Mouse (Mus musculus): ENCODE measurements around the gene Slc2a3. TPM values are rescaled to one million over a fixed set of nuclear protein-coding genes. Genes with fewer than 3 reads are reported as not detected.

Gene Slc2a3
- polyA plus RNA-seq, 1 experiment from 2014 or later = 10.5 TPM

- Histone ChIP-seq H3K9ac (ENCODE audit: low read length) (peak overlapping the region; percentile 20; the same call in 1 of the 2 replicates), H3K27ac (ENCODE audit: low read length) (peak overlapping the region; percentile 81), H3K4me3 (ENCODE audit: low read length) (no peak overlapping the region), H3K4me1 (ENCODE audit: control insufficient read depth, insufficient read depth, low read length) (peaks cover 56% of the 10 kb centered on the region), H3K4me2 (ENCODE audit: low read depth, low read length) (peak overlapping the region; percentile 45), H3K36me3 (ENCODE audit: control insufficient read depth, insufficient read depth) (peaks cover 6% of the 10 kb centered on the region; the same call in 1 of the 2 replicates), H3K9me3 (replicated peaks; ENCODE audit: control insufficient read depth, low read length) (no peaks in the 10 kb centered on the region), H3K27me3 (ENCODE audit: control insufficient read depth, insufficient read depth, low read length) (no peaks in the 10 kb centered on the region)
- 40% methylated on average over 10 of the region's 10 CpGs for WGBS
- no peak for ATAC-seq (replicated peaks; ENCODE audit: extremely low read depth, insufficient read depth, low FRiP score)
Measured at GRCm38 (mm10) chr6:122824086-122824485, 22.6 kb upstream of the Slc2a3 start.

DNA sequence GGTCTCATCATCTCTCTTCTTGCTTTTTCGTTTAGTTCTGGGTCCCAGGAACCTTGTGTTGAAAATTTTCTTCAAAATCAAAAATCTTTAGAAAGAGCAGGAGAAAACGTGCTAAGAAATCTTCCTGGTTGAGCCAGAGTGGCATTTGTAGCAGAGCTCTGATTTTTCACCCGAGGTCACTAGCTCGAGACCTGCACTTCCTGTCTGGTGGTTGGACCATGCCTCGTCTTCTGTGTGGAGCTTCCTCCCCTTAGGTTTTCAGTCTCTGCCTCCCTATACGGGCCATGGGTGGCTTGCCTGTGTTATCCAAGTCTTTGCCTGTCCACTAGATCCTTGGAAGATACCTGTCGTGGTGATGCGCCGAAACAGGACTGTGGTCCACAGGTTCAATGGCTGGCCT is 20.4 kb upstream of the Slc2a3 start:
- no peak for ATAC-seq (replicated peaks; ENCODE audit: extremely low read depth, insufficient read depth, low FRiP score)
- Histone ChIP-seq H3K27ac (ENCODE audit: low read length) (no peak overlapping the region; the same call in 1 of the 2 replicates), H3K4me3 (ENCODE audit: low read length) (peak overlapping the region; percentile 80), H3K27me3 (ENCODE audit: control insufficient read depth, insufficient read depth, low read length) (no peaks in the 10 kb centered on the region), H3K9me3 (replicated peaks; ENCODE audit: control insufficient read depth, low read length) (no peaks in the 10 kb centered on the region), H3K9ac (ENCODE audit: low read length) (peak overlapping the region; percentile 92; the same call in 1 of the 2 replicates), H3K4me2 (ENCODE audit: low read depth, low read length) (peak overlapping the region; percentile 88), H3K36me3 (ENCODE audit: control insufficient read depth, insufficient read depth) (0 out of 2 replicates have a peak, but pooled peaks cover 2% of the 10 kb centered on the region), H3K4me1 (ENCODE audit: control insufficient read depth, insufficient read depth, low read length) (peaks cover 54% of the 10 kb centered on the region)
- 70% methylated on average over 9 of the region's 9 CpGs for WGBS

DNA sequence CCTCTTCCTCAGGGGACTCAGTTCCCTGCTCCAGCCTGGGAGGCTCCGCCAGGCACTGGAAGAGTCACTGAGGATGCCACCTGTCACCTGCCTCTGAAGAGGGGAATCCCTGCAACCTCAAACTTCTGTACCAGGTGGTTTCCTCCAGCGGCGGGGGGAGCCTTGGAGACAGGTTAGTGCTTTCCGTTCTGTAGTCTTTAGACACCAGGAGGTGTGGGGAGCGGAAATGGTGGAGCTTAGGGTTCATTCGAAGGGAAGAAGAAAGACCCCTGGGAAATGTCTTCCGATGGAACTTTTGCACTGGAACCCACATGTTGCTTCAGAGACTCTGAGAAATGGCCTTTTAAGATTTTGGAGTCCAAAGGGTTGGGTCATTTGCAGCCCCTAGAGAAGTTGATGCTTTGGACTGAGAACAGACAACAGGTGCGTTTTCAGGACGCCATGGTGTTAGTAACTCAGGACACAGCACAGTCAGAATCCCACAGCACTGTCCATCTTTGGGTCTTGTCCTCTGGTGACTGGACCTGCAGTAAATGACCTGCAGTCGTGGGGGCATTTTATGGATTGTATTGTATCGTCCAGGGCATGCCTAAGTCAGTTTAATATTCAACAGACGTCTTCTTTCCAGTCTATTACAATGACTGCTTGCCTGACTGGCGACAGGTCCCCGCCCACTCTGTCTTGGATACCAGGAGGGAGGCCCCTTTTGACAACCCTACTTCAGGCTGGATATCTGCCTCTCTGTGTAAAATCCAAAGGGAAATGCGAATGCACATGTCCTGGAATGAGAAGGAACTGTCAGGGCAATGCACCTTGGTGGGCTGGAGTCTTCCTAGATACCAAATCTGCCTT is 19.6 kb upstream of the Slc2a3 start:
- Histone ChIP-seq H3K9me3 (replicated peaks; ENCODE audit: control insufficient read depth, low read length) (no peaks in the 10 kb centered on the region), H3K27ac (ENCODE audit: low read length) (no peak overlapping the region; the same call in none of the 2 replicates), H3K36me3 (ENCODE audit: control insufficient read depth, insufficient read depth) (0 out of 2 replicates have a peak, but pooled peaks cover 2% of the 10 kb centered on the region), H3K4me2 (ENCODE audit: low read depth, low read length) (peak overlapping the region; percentile 88), H3K9ac (ENCODE audit: low read length) (peak overlapping the region; percentile 92), H3K4me3 (ENCODE audit: low read length) (peak overlapping the region; percentile 80), H3K4me1 (ENCODE audit: control insufficient read depth, insufficient read depth, low read length) (peaks cover 49% of the 10 kb centered on the region), H3K27me3 (ENCODE audit: control insufficient read depth, insufficient read depth, low read length) (no peaks in the 10 kb centered on the region)
- peak; percentile 8; the same call in 1 of the 2 replicates for ATAC-seq (replicated peaks; ENCODE audit: extremely low read depth, insufficient read depth, low FRiP score)
- WGBS = 24% methylated on average over 15 of the region's 15 CpGs

DNA sequence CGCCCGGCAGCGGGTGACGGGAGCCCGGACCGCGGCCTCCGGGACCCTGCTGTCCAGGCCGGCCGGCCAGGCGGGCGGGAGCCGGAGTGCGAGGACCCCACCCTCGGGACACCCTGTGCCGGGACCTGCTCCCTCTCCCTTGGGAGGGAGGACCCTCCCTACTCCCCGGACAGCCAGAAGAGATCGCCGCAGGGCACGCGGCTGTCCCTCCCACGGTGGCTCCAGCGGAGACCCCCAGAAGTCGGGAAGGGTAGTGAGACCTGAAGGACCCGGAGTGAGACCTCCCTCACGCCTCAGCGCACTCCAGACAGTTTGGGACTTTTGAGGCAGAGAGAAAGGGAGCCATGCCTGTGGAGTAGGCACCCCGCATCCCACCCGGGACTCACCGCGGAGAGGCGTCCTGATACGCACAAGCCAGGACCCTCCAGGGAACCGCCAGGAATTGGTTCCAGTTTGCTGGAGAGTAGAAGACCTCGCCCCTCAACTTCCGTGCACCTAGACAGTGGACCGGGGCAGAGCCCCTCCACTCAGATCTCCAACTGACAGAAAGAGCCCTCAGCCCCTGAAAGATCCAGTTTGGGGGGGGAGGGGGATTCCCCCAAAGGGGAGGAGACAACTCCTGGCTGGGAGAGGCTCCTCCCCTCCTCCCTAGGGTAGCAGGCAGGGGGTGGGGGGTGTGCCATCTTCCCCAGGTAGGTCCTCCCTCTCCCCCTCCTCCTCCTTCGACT is 18.8 kb upstream of the Slc2a3 start:
- H3K27me3 ChIP-seq (ENCODE audit: control insufficient read depth, insufficient read depth, low read length) = no peaks in the 10 kb centered on the region
- no peaks in the 10 kb centered on the region for H3K9me3 ChIP-seq (replicated peaks; ENCODE audit: control insufficient read depth, low read length)
- H3K4me1 ChIP-seq (ENCODE audit: control insufficient read depth, insufficient read depth, low read length) = peaks cover 42% of the 10 kb centered on the region
- ATAC-seq (replicated peaks; ENCODE audit: extremely low read depth, insufficient read depth, low FRiP score) = peak; percentile 42
- peak overlapping the region; percentile 86 for H3K27ac ChIP-seq (ENCODE audit: low read length)
- H3K9ac ChIP-seq (ENCODE audit: low read length) = peak overlapping the region; percentile 92
- H3K4me3 ChIP-seq (ENCODE audit: low read length) = peak overlapping the region; percentile 80
- H3K4me2 ChIP-seq (ENCODE audit: low read depth, low read length) = peak overlapping the region; percentile 88
- under 1% methylated on average over 38 of the region's 38 CpGs for WGBS
- 0 out of 2 replicates have a peak, but pooled peaks cover 2% of the 10 kb centered on the region for H3K36me3 ChIP-seq (ENCODE audit: control insufficient read depth, insufficient read depth)

- Histone ChIP-seq H3K9me3 (replicated peaks; ENCODE audit: control insufficient read depth, low read length) (no peaks in the 10 kb centered on the region), H3K9ac (ENCODE audit: low read length) (peak within 1 kb of the TSS; percentile 92), H3K36me3 (ENCODE audit: control insufficient read depth, insufficient read depth) (0 out of 2 replicates have a peak, but pooled peaks cover 2% of the 10 kb centered on the region), H3K4me3 (ENCODE audit: low read length) (peak within 1 kb of the TSS; percentile 80), H3K27ac (ENCODE audit: low read length) (peak within 1 kb of the TSS; percentile 86), H3K4me1 (ENCODE audit: control insufficient read depth, insufficient read depth, low read length) (peaks cover 34% of the 10 kb centered on the region), H3K27me3 (ENCODE audit: control insufficient read depth, insufficient read depth, low read length) (no peaks in the 10 kb centered on the region), H3K4me2 (ENCODE audit: low read depth, low read length) (peak within 1 kb of the TSS; percentile 88)
- ATAC-seq (replicated peaks; ENCODE audit: extremely low read depth, insufficient read depth, low FRiP score) = peak; percentile 87
- WGBS = 2% methylated on average over 40 of the region's 61 CpGs
Measured at GRCm38 (mm10) chr6:122819306-122820070, 18.0 kb upstream of the Slc2a3 start, which contains the start of gene Foxj2. TSS of gene Foxj2 (plus strand) at chr6:122819914.

DNA sequence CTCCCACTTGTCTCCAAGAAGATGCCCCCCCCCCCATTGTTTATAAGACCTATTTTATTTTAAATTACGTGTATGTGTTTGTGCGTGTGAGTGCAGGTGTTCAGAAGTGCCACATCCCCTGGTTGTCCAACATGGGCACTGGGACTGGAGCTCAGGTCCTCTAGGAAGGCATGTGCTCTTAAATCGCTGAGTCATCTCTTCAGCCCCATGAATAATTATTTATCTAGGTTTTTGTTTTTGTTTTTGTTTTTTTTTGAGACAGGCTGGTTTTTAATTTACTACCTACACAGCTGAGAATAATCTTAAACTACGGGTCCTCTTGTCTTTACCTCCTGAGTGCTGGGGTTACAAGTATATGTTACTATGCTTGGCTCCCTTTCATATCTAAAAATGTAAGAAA is 12.2 kb upstream of the Slc2a3 start:
- 83% methylated on average over 4 of the region's 4 CpGs for WGBS
- Histone ChIP-seq H3K27ac (ENCODE audit: low read length) (no peak overlapping the region), H3K36me3 (ENCODE audit: control insufficient read depth, insufficient read depth) (no peaks in the 10 kb centered on the region), H3K4me2 (ENCODE audit: low read depth, low read length) (no peak overlapping the region), H3K27me3 (ENCODE audit: control insufficient read depth, insufficient read depth, low read length) (no peaks in the 10 kb centered on the region), H3K4me1 (ENCODE audit: control insufficient read depth, insufficient read depth, low read length) (peaks cover 7% of the 10 kb centered on the region), H3K9ac (ENCODE audit: low read length) (no peak overlapping the region), H3K4me3 (ENCODE audit: low read length) (no peak overlapping the region), H3K9me3 (replicated peaks; ENCODE audit: control insufficient read depth, low read length) (no peaks in the 10 kb centered on the region)
- no peak for ATAC-seq (replicated peaks; ENCODE audit: extremely low read depth, insufficient read depth, low FRiP score)

DNA sequence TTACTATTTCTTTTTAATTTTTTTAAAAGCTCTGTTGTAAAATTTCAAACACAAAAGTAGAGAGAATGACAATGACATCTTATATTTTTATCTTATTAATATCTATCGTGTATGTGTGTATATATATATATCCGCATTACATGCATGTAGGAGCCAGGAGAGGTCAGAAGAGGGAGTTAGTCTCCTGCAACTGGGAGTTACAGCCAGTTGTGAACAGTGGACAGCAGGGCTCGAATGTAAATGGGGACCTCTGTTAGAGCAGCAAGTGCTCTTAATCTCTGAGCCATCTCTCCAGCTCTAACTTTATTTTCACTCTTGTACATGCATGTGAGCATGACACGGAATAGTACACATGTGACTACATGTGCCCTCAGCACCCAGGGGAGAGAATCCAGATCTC is 11.3 kb upstream of the Slc2a3 start:
- Histone ChIP-seq H3K4me2 (ENCODE audit: low read depth, low read length) (no peak overlapping the region), H3K4me3 (ENCODE audit: low read length) (no peak overlapping the region), H3K9me3 (replicated peaks; ENCODE audit: control insufficient read depth, low read length) (no peaks in the 10 kb centered on the region), H3K4me1 (ENCODE audit: control insufficient read depth, insufficient read depth, low read length) (peaks cover 7% of the 10 kb centered on the region), H3K27ac (ENCODE audit: low read length) (no peak overlapping the region), H3K36me3 (ENCODE audit: control insufficient read depth, insufficient read depth) (no peaks in the 10 kb centered on the region), H3K9ac (ENCODE audit: low read length) (no peak overlapping the region), H3K27me3 (ENCODE audit: control insufficient read depth, insufficient read depth, low read length) (no peaks in the 10 kb centered on the region)
- ATAC-seq (replicated peaks; ENCODE audit: extremely low read depth, insufficient read depth, low FRiP score) = no peak
- WGBS = 83% methylated on average over 4 of the region's 4 CpGs

DNA sequence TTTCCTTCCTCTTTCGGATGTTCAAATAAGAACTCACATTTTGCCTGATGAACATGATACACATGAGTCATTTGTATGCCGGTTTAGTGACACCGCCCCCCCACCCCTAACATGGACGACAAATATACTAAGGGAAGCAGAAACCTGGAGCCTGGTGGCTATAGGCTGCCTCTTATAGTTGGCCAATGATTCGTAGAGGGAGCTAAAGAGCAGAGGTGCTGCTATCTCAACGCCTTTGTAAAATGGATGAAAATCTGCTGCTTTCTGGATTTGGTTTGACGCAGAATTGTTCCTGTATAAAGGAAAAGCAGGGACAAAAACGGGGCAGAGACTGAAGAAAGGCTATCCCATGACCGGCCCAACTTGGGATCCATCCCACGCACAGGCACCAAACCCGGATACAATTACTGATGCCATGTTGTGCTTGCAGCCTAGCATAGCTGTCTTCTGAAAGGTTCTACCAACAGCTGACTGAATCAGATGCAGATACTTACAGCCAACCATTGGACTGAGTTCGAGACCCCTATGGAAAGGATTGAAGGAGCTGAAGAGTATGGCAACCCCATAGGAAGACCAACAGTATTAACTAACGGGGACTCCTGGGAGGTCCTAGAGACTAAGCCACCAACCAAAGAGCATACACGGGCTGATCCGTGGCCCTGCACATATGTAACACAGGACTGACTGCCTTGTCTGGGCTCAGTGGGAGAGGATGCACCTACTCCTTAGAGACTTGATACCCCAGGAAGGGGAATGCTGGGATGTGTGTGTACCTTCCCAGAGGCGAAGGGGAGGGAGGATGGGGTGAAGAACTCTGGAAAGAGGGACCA is 10.5 kb upstream of the Slc2a3 start:
- Histone ChIP-seq H3K4me1 (ENCODE audit: control insufficient read depth, insufficient read depth, low read length) (peaks cover 7% of the 10 kb centered on the region), H3K4me2 (ENCODE audit: low read depth, low read length) (peak overlapping the region; percentile 72), H3K4me3 (ENCODE audit: low read length) (peak overlapping the region; percentile 60), H3K9ac (ENCODE audit: low read length) (peak overlapping the region; percentile 76), H3K27me3 (ENCODE audit: control insufficient read depth, insufficient read depth, low read length) (no peaks in the 10 kb centered on the region), H3K27ac (ENCODE audit: low read length) (peak overlapping the region; percentile 99), H3K36me3 (ENCODE audit: control insufficient read depth, insufficient read depth) (no peaks in the 10 kb centered on the region), H3K9me3 (replicated peaks; ENCODE audit: control insufficient read depth, low read length) (no peaks in the 10 kb centered on the region)
- WGBS = 25% methylated on average over 16 of the region's 16 CpGs
- ATAC-seq (replicated peaks; ENCODE audit: extremely low read depth, insufficient read depth, low FRiP score) = no peak
